Mouse (Mus musculus) frontal cortex, adult 2 months (tissue): ENCODE results near the gene Spata31d1b. TPM values are rescaled to one million over a fixed set of nuclear protein-coding genes. Genes with fewer than 3 reads are reported as not detected.

Source experiments
- DNase-seq, 2 experiments: peaks; one replicate each; pipeline ENCODE4 v3.0.0; 2022; ENCODE audit warnings: low spot score in 1 of 2; ENCODE audit errors: extremely low spot score in 1 of 2
- polyA plus RNA-seq: library from polyadenylated mRNA; depleted of rRNA; stranded (reverse); fragments of >200 nt; gene quantifications from 2 replicates; pipeline ENCODE4 v1.2.3, GENCODE M21; 2012; rRNA removed

Spata31d1b gene
- polyA plus RNA-seq, 1 experiment, result not detected

GRCm38 (mm10) chr13:59741697-59742096, 29.6 kb downstream of the Spata31d1b start:
- no peak for DNase-seq

GRCm38 (mm10) chr13:59745462-59745861, 33.4 kb downstream of the Spata31d1b start:
- peak in 1 of 2 experiments; percentile 57 for DNase-seq

- no peak for DNase-seq
Measured at GRCm38 (mm10) chr13:59746164-59746563, 34.1 kb downstream of the Spata31d1b start.

- peak; percentile 50 to 83 for DNase-seq
Measured at GRCm38 (mm10) chr13:59746711-59747110, 34.6 kb downstream of the Spata31d1b start, which contains the start of gene 1700014D04Rik. TSS of gene 1700014D04Rik (minus strand) at chr13:59746752.

GRCm38 (mm10) chr13:59750310-59750709, 38.2 kb downstream of the Spata31d1b start:
- DNase-seq, result no peak

GRCm38 (mm10) chr13:59756906-59757305, 44.8 kb downstream of the Spata31d1b start:
- DNase-seq, result no peak

GRCm38 (mm10) chr13:59762791-59763190, 50.7 kb downstream of the Spata31d1b start:
- DNase-seq, result no peak

- no peak for DNase-seq
Measured at GRCm38 (mm10) chr13:59766786-59767515, 54.9 kb downstream of the Spata31d1b start.

- DNase-seq, result peak in 1 of 2 experiments; percentile 20
Measured at GRCm38 (mm10) chr13:59768531-59768930, 56.4 kb downstream of the Spata31d1b start.

Other genes with a start within 250 kb of the Spata31d1b start
- 80.0 and 82.7 TPM in 2 replicates for gene Agtpbp1, start 127.1 kb upstream of the Spata31d1b start, polyA plus RNA-seq
- gene Naa35, start 127.0 kb upstream of the Spata31d1b start, polyA plus RNA-seq, result 52.8 and 65.3 TPM in 2 replicates
- 13.6 and 14.9 TPM in 2 replicates for gene Golm1, start 36.5 kb upstream of the Spata31d1b start, polyA plus RNA-seq
- not detected in 2 replicates for gene 4921517D22Rik, start 18.2 kb upstream of the Spata31d1b start, polyA plus RNA-seq
- 0.02 and 0.14 TPM in 2 replicates for gene Spata31d1a, start 2.0 kb upstream of the Spata31d1b start, polyA plus RNA-seq
- 0.04 and 0.08 TPM in 2 replicates for gene Spata31d1d, start 19.5 kb downstream of the Spata31d1b start, polyA plus RNA-seq
- gene 1700014D04Rik, start 34.5 kb downstream of the Spata31d1b start, polyA plus RNA-seq, result 0.46 and 0.62 TPM in 2 replicates
- 221 and 251 TPM in 2 replicates for gene Isca1, start 57.5 kb downstream of the Spata31d1b start, polyA plus RNA-seq
- gene Gm49354, start 70.0 kb downstream of the Spata31d1b start, polyA plus RNA-seq, result not detected in 2 replicates
- gene Tut7, start 110.9 kb downstream of the Spata31d1b start, polyA plus RNA-seq, result 39.1 and 46.3 TPM in 2 replicates